Mouse (Mus musculus): ENCODE measurements at regions not wholly inside any gene's neighbourhood (a gene's known extent, or its start where the extent isn't known, plus 50 kb on each side); places are given as distances from the start of the nearest gene placed in this dataset.
A peak's percentile ranks its signal among the peaks of the same experiment; 100 is the strongest.

- H3K4me3 ChIP-seq = no peak overlapping the region
- H3K9me3 ChIP-seq (replicated peaks) = no peaks in the 10 kb centered on the region
- H3K27ac ChIP-seq = no peak overlapping the region
- WGBS = 38% methylated on average over 1 of the region's 1 CpGs
- H3K4me1 ChIP-seq = no peaks in the 10 kb centered on the region
- peak; percentile 62 for DNase-seq (ENCODE audit: low spot score)
- no peaks in the 10 kb centered on the region for H3K27me3 ChIP-seq (ENCODE audit: low read depth, poor library complexity, severe bottlenecking)
- H3K36me3 ChIP-seq = no peaks in the 10 kb centered on the region
Observed at GRCm38 (mm10) chr8:79587258-79587657, 52.2 kb upstream of the Otud4 start.

- Histone ChIP-seq H3K4me3 (no peak overlapping the region), H3K4me1 (no peaks in the 10 kb centered on the region), H3K36me3 (no peaks in the 10 kb centered on the region), H3K27ac (peak overlapping the region; percentile 20; the same call in 1 of the 2 replicates), H3K9me3 (replicated peaks) (no peaks in the 10 kb centered on the region), H3K27me3 (ENCODE audit: low read depth, poor library complexity, severe bottlenecking) (no peaks in the 10 kb centered on the region)
- 37% methylated on average over 3 of the region's 3 CpGs for WGBS
- DNase-seq (ENCODE audit: low spot score) = peak; percentile 57
Observed at GRCm38 (mm10) chr8:79584966-79585365, 54.5 kb upstream of the Otud4 start.

GRCm38 (mm10) chr8:79583326-79583725 is 56.1 kb upstream of the Otud4 start:
- 46% methylated on average over 6 of the region's 6 CpGs for WGBS
- Histone ChIP-seq H3K27me3 (ENCODE audit: low read depth, poor library complexity, severe bottlenecking) (no peaks in the 10 kb centered on the region), H3K4me1 (no peaks in the 10 kb centered on the region), H3K36me3 (no peaks in the 10 kb centered on the region), H3K9me3 (replicated peaks) (no peaks in the 10 kb centered on the region), H3K27ac (no peak overlapping the region), H3K4me3 (no peak overlapping the region)
- peak; percentile 27 for DNase-seq (ENCODE audit: low spot score)

GRCm38 (mm10) chr8:79582195-79582594 is 57.2 kb upstream of the Otud4 start:
- Histone ChIP-seq H3K9me3 (replicated peaks) (no peaks in the 10 kb centered on the region), H3K27ac (no peak overlapping the region), H3K4me3 (no peak overlapping the region), H3K4me1 (no peaks in the 10 kb centered on the region), H3K36me3 (no peaks in the 10 kb centered on the region), H3K27me3 (ENCODE audit: low read depth, poor library complexity, severe bottlenecking) (no peaks in the 10 kb centered on the region)
- WGBS = 86% methylated on average over 2 of the region's 2 CpGs
- no peak for DNase-seq (ENCODE audit: low spot score)

GRCm38 (mm10) chr8:79576086-79576485 is 63.3 kb upstream of the Otud4 start:
- 71% methylated on average over 7 of the region's 7 CpGs for WGBS
- DNase-seq (ENCODE audit: low spot score) = no peak
- H3K4me1 ChIP-seq = no peaks in the 10 kb centered on the region
- H3K36me3 ChIP-seq = no peaks in the 10 kb centered on the region
- no peaks in the 10 kb centered on the region for H3K9me3 ChIP-seq (replicated peaks)
- H3K27me3 ChIP-seq (ENCODE audit: low read depth, poor library complexity, severe bottlenecking) = no peaks in the 10 kb centered on the region
- H3K27ac ChIP-seq = no peak overlapping the region
- no peak overlapping the region for H3K4me3 ChIP-seq

GRCm38 (mm10) chr8:79575175-79575734 is 64.2 kb upstream of the Otud4 start:
- no peak for DNase-seq (ENCODE audit: low spot score)
- H3K27me3 ChIP-seq (ENCODE audit: low read depth, poor library complexity, severe bottlenecking) = no peaks in the 10 kb centered on the region
- no peaks in the 10 kb centered on the region for H3K4me1 ChIP-seq
- H3K27ac ChIP-seq = no peak overlapping the region
- H3K4me3 ChIP-seq = no peak overlapping the region
- no peaks in the 10 kb centered on the region for H3K9me3 ChIP-seq (replicated peaks)
- 67% methylated on average over 2 of the region's 2 CpGs for WGBS
- H3K36me3 ChIP-seq = no peaks in the 10 kb centered on the region

- Histone ChIP-seq H3K36me3 (no peaks in the 10 kb centered on the region), H3K27ac (no peak overlapping the region), H3K4me3 (no peak overlapping the region), H3K27me3 (ENCODE audit: low read depth, poor library complexity, severe bottlenecking) (no peaks in the 10 kb centered on the region), H3K4me1 (no peaks in the 10 kb centered on the region), H3K9me3 (replicated peaks) (no peaks in the 10 kb centered on the region)
- WGBS = 90% methylated on average over 7 of the region's 7 CpGs
- no peak for DNase-seq (ENCODE audit: low spot score)
Observed at GRCm38 (mm10) chr8:79573491-79573890, 65.9 kb upstream of the Otud4 start.

- H3K4me1 ChIP-seq = no peaks in the 10 kb centered on the region
- H3K27ac ChIP-seq = no peak overlapping the region
- no peak overlapping the region for H3K4me3 ChIP-seq
- no peaks in the 10 kb centered on the region for H3K9me3 ChIP-seq (replicated peaks)
- WGBS = 97% methylated on average over 5 of the region's 5 CpGs
- DNase-seq (ENCODE audit: low spot score) = no peak
- no peaks in the 10 kb centered on the region for H3K36me3 ChIP-seq
- H3K27me3 ChIP-seq (ENCODE audit: low read depth, poor library complexity, severe bottlenecking) = no peaks in the 10 kb centered on the region
Observed at GRCm38 (mm10) chr8:79572526-79572925, 66.9 kb upstream of the Otud4 start.

GRCm38 (mm10) chr8:79563101-79563500 is 76.3 kb upstream of the Otud4 start:
- no peaks in the 10 kb centered on the region for H3K27me3 ChIP-seq (ENCODE audit: low read depth, poor library complexity, severe bottlenecking)
- no peak for DNase-seq (ENCODE audit: low spot score)
- 82% methylated on average over 6 of the region's 6 CpGs for WGBS
- no peak overlapping the region for H3K4me3 ChIP-seq
- H3K27ac ChIP-seq = no peak overlapping the region
- peaks cover 6% of the 10 kb centered on the region for H3K4me1 ChIP-seq
- no peaks in the 10 kb centered on the region for H3K36me3 ChIP-seq
- H3K9me3 ChIP-seq (replicated peaks) = no peaks in the 10 kb centered on the region

- Histone ChIP-seq H3K4me3 (no peak overlapping the region), H3K9me3 (replicated peaks) (no peaks in the 10 kb centered on the region), H3K27ac (no peak overlapping the region), H3K4me1 (peaks cover 6% of the 10 kb centered on the region), H3K36me3 (no peaks in the 10 kb centered on the region), H3K27me3 (ENCODE audit: low read depth, poor library complexity, severe bottlenecking) (no peaks in the 10 kb centered on the region)
- 80% methylated on average over 8 of the region's 8 CpGs for WGBS
- no peak for DNase-seq (ENCODE audit: low spot score)
Observed at GRCm38 (mm10) chr8:79562669-79563068, 76.7 kb upstream of the Otud4 start.

- H3K4me3 ChIP-seq = no peak overlapping the region
- DNase-seq (ENCODE audit: low spot score) = no peak
- H3K27ac ChIP-seq = no peak overlapping the region
- 73% methylated on average over 11 of the region's 11 CpGs for WGBS
- H3K9me3 ChIP-seq (replicated peaks) = no peaks in the 10 kb centered on the region
- peaks cover 6% of the 10 kb centered on the region for H3K4me1 ChIP-seq
- H3K27me3 ChIP-seq (ENCODE audit: low read depth, poor library complexity, severe bottlenecking) = no peaks in the 10 kb centered on the region
- H3K36me3 ChIP-seq = no peaks in the 10 kb centered on the region
Observed at GRCm38 (mm10) chr8:79562071-79562581, 77.3 kb upstream of the Otud4 start.

- Histone ChIP-seq H3K4me3 (no peak overlapping the region), H3K9me3 (replicated peaks) (no peaks in the 10 kb centered on the region), H3K27me3 (ENCODE audit: low read depth, poor library complexity, severe bottlenecking) (no peaks in the 10 kb centered on the region), H3K27ac (no peak overlapping the region; the same call in 1 of the 2 replicates), H3K36me3 (no peaks in the 10 kb centered on the region), H3K4me1 (peaks cover 6% of the 10 kb centered on the region)
- no peak for DNase-seq (ENCODE audit: low spot score)
- WGBS = 77% methylated on average over 9 of the region's 9 CpGs
Observed at GRCm38 (mm10) chr8:79561269-79562063, 78.0 kb upstream of the Otud4 start.

- Histone ChIP-seq H3K27me3 (ENCODE audit: low read depth, poor library complexity, severe bottlenecking) (no peaks in the 10 kb centered on the region), H3K4me3 (no peak overlapping the region), H3K4me1 (peaks cover 6% of the 10 kb centered on the region), H3K36me3 (no peaks in the 10 kb centered on the region), H3K9me3 (replicated peaks) (no peaks in the 10 kb centered on the region), H3K27ac (no peak overlapping the region)
- 94% methylated on average over 6 of the region's 6 CpGs for WGBS
- no peak for DNase-seq (ENCODE audit: low spot score)
Observed at GRCm38 (mm10) chr8:79559516-79559915, 79.9 kb upstream of the Otud4 start.
